Mouse (Mus musculus): ENCODE measurements at regions not wholly inside any gene's neighbourhood (a gene's known extent, or its start where the extent isn't known, plus 50 kb on each side); places are given as distances from the start of the nearest gene placed in this dataset.
A peak's percentile ranks its signal among the peaks of the same experiment; 100 is the strongest.

GRCm38 (mm10) chr8:31314692-31315358, 2113.7 kb upstream of the 5930422O12Rik start:
- intact Hi-C loops (cut with DNase I) = no loop called here
- DNase-seq = no peak

GRCm38 (mm10) chr8:31315359-31315705, 2113.2 kb upstream of the 5930422O12Rik start:
- DNase-seq = no peak

GRCm38 (mm10) chr8:31333545-31334297, 2094.8 kb upstream of the 5930422O12Rik start:
- intact Hi-C loops (cut with DNase I) = no loop called here
- no peak for DNase-seq

More at GRCm38 (mm10) chr8:31315359-31315705, 2113.2 kb upstream of the 5930422O12Rik start:
- intact Hi-C loops (cut with DNase I) = no loop called here

GRCm38 (mm10) chr8:31348504-31348903, 2080.0 kb upstream of the 5930422O12Rik start:
- intact Hi-C loops (cut with DNase I) = no loop called here
- no peak for DNase-seq

- intact Hi-C loops (cut with DNase I) = no loop called here
- no peak for DNase-seq
Measured at GRCm38 (mm10) chr8:31369636-31370035, 2058.9 kb upstream of the 5930422O12Rik start.

- intact Hi-C loops (cut with DNase I) = no loop called here
- no peak for DNase-seq
Measured at GRCm38 (mm10) chr8:31370137-31371010, 2058.1 kb upstream of the 5930422O12Rik start.

- intact Hi-C loops (cut with DNase I) = no loop called here
- DNase-seq = no peak
Measured at GRCm38 (mm10) chr8:31371656-31372055, 2056.9 kb upstream of the 5930422O12Rik start.

GRCm38 (mm10) chr8:31372397-31372796, 2056.1 kb upstream of the 5930422O12Rik start:
- DNase-seq = no peak
- intact Hi-C loops (cut with DNase I) = no loop called here

GRCm38 (mm10) chr8:31373140-31373787, 2055.2 kb upstream of the 5930422O12Rik start:
- no peak for DNase-seq
- intact Hi-C loops (cut with DNase I) = no loop called here

GRCm38 (mm10) chr8:31377698-31378334, 2050.7 kb upstream of the 5930422O12Rik start:
- no peak for DNase-seq
- intact Hi-C loops (cut with DNase I) = no loop called here

GRCm38 (mm10) chr8:31404811-31405210, 2023.7 kb upstream of the 5930422O12Rik start:
- DNase-seq = no peak
- intact Hi-C loops (cut with DNase I) = no loop called here

GRCm38 (mm10) chr8:31422241-31422640, 2006.3 kb upstream of the 5930422O12Rik start:
- intact Hi-C loops (cut with DNase I) = no loop called here
- DNase-seq = no peak

- intact Hi-C loops (cut with DNase I) = no loop called here
- DNase-seq = no peak
Measured at GRCm38 (mm10) chr8:31427706-31428105, 2000.8 kb upstream of the 5930422O12Rik start.

GRCm38 (mm10) chr8:31436445-31437191, 1991.9 kb upstream of the 5930422O12Rik start:
- no peak for DNase-seq
- intact Hi-C loops (cut with DNase I) = no loop called here

GRCm38 (mm10) chr8:31444834-31445233, 1983.7 kb upstream of the 5930422O12Rik start:
- intact Hi-C loops (cut with DNase I) = no loop called here
- no peak for DNase-seq

- DNase-seq = no peak
- intact Hi-C loops (cut with DNase I) = no loop called here
Measured at GRCm38 (mm10) chr8:31447984-31448383, 1980.5 kb upstream of the 5930422O12Rik start.

GRCm38 (mm10) chr8:31454736-31455391, 1973.6 kb upstream of the 5930422O12Rik start:
- intact Hi-C loops (cut with DNase I) = no loop called here
- no peak for DNase-seq

GRCm38 (mm10) chr8:31460349-31460748, 1968.2 kb upstream of the 5930422O12Rik start:
- intact Hi-C loops (cut with DNase I) = no loop called here
- peak in 1 of 2 experiments; percentile 2 for DNase-seq
